Mouse (Mus musculus): ENCODE data around the gene 4930544G11Rik. TPM values are rescaled to one million over a fixed set of nuclear protein-coding genes. Genes with fewer than 3 reads are reported as not detected.
A peak's percentile ranks its signal among the peaks of the same experiment; 100 is the strongest.

4930544G11Rik gene
- polyA plus RNA-seq (2015; fragmentation: Nextera tagmentation; extraction: Ambion mirVana), result not detected in 2 replicates

GRCm38 (mm10) chr6:65952309-65952708 lies at the start of gene 4930544G11Rik:
4930544G11Rik (plus strand) TSS chr6:65952609.
- Histone ChIP-seq H3K27me3 (no peaks in the 10 kb centered on the region), H3K9me3 (replicated peaks) (no peaks in the 10 kb centered on the region), H3K4me3 (replicated peaks) (no peak within 1 kb of the TSS), H3K9ac (no peak within 1 kb of the TSS), H3K4me1 (no peaks in the 10 kb centered on the region), H3K36me3 (no peaks in the 10 kb centered on the region), H3K27ac (no peak within 1 kb of the TSS), H3K4me2 (no peak within 1 kb of the TSS)
- WGBS, result 95% methylated on average over 10 of the region's 10 CpGs
- ATAC-seq (replicated peaks; ENCODE audit: low FRiP score), result no peak

GRCm38 (mm10) chr6:65906657-65907182 lies 45.7 kb upstream of the 4930544G11Rik start:
- H3K27me3 ChIP-seq, result no peaks in the 10 kb centered on the region
- H3K9ac ChIP-seq, result no peak overlapping the region
- WGBS, result 39% methylated on average over 2 of the region's 2 CpGs
- no peaks in the 10 kb centered on the region for H3K4me1 ChIP-seq
- no peak overlapping the region for H3K4me3 ChIP-seq (replicated peaks)
- peak; percentile 89 for ATAC-seq (replicated peaks; ENCODE audit: low FRiP score)
- no peak overlapping the region for H3K4me2 ChIP-seq
- H3K27ac ChIP-seq, result peak overlapping the region; percentile 27; the same call in 1 of the 2 replicates
- peaks cover 31% of the 10 kb centered on the region for H3K36me3 ChIP-seq
- H3K9me3 ChIP-seq (replicated peaks), result no peaks in the 10 kb centered on the region

GRCm38 (mm10) chr6:65915421-65915820 lies 37.0 kb upstream of the 4930544G11Rik start:
- Histone ChIP-seq H3K4me2 (no peak overlapping the region), H3K9me3 (replicated peaks) (no peaks in the 10 kb centered on the region), H3K27ac (no peak overlapping the region), H3K27me3 (no peaks in the 10 kb centered on the region), H3K36me3 (peaks cover 6% of the 10 kb centered on the region; the same call in 1 of the 2 replicates), H3K4me1 (no peaks in the 10 kb centered on the region), H3K4me3 (replicated peaks) (no peak overlapping the region), H3K9ac (no peak overlapping the region)
- WGBS, result 84% methylated on average over 5 of the region's 5 CpGs
- ATAC-seq (replicated peaks; ENCODE audit: low FRiP score), result no peak

DNA sequence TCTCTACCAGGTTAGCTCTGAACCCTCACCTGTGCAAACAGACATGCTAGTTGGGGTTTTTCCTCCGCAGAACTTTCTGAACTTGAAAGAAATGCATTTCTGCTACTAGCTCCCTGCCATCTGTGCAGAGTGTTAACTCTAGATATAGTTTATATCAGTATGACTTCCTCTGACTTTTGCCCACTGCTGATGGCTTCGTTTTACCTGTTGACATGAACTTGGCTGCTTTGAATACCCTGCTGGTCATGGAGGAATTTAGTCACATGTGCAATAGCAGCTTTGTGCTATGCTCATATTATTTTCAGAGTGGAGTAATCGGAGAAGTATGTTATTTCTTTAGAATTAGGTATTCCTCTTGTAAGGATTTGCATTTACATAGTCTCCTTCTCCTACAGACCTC lies 30.7 kb upstream of the 4930544G11Rik start:
- no peak for ATAC-seq (replicated peaks; ENCODE audit: low FRiP score)
- WGBS, result 86% methylated on average over 3 of the region's 3 CpGs

GRCm38 (mm10) chr6:65923501-65924084 lies 28.8 kb upstream of the 4930544G11Rik start:
- Histone ChIP-seq H3K9me3 (replicated peaks) (no peaks in the 10 kb centered on the region), H3K4me1 (peaks cover 3% of the 10 kb centered on the region; the same call in 1 of the 2 replicates), H3K27ac (no peak overlapping the region), H3K9ac (no peak overlapping the region), H3K4me3 (replicated peaks) (no peak overlapping the region), H3K36me3 (no peaks in the 10 kb centered on the region), H3K27me3 (no peaks in the 10 kb centered on the region), H3K4me2 (no peak overlapping the region)
- no peak for ATAC-seq (replicated peaks; ENCODE audit: low FRiP score)
- 24% methylated on average over 4 of the region's 4 CpGs for WGBS

More for the DNA sequence above, 30.7 kb upstream of the 4930544G11Rik start:
- Histone ChIP-seq H3K4me1 (peaks cover 3% of the 10 kb centered on the region; the same call in 1 of the 2 replicates), H3K27me3 (no peaks in the 10 kb centered on the region), H3K9ac (no peak overlapping the region), H3K9me3 (replicated peaks) (no peaks in the 10 kb centered on the region), H3K4me3 (replicated peaks) (no peak overlapping the region), H3K4me2 (no peak overlapping the region), H3K36me3 (no peaks in the 10 kb centered on the region), H3K27ac (no peak overlapping the region)

- no peak for ATAC-seq (replicated peaks; ENCODE audit: low FRiP score)
- no peak overlapping the region for H3K4me2 ChIP-seq
- H3K4me3 ChIP-seq (replicated peaks), result no peak overlapping the region
- no peaks in the 10 kb centered on the region for H3K27me3 ChIP-seq
- peaks cover 3% of the 10 kb centered on the region; the same call in 1 of the 2 replicates for H3K4me1 ChIP-seq
- H3K9me3 ChIP-seq (replicated peaks), result no peaks in the 10 kb centered on the region
- peaks cover 5% of the 10 kb centered on the region; the same call in 1 of the 2 replicates for H3K36me3 ChIP-seq
- no peak overlapping the region for H3K27ac ChIP-seq
- WGBS, result 77% methylated on average over 3 of the region's 3 CpGs
- no peak overlapping the region for H3K9ac ChIP-seq
These were observed 26.6 kb upstream of the 4930544G11Rik start for GRCm38 (mm10) chr6:65925737-65926333.

DNA sequence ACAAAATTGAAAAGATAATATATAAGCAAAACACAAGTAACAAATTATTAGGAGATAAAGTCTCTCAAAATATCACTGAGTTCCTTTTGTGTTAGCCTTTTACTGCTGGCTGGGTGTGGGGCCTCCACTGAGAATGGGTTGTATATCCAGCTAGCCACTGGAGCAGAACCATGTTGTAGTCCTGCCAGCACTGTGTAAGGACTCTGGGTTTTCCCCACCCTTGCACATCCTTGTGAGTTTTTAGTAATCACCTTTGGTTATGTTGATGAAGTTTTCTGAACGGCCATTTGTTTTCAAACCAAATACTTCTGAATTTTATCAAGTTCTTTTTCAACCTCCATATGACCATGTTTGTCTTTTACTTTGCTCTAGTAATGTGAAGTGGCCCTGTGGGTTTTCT lies 21.9 kb upstream of the 4930544G11Rik start:
- Histone ChIP-seq H3K9me3 (replicated peaks) (no peaks in the 10 kb centered on the region), H3K36me3 (peaks cover 11% of the 10 kb centered on the region; the same call in 1 of the 2 replicates), H3K4me3 (replicated peaks) (no peak overlapping the region), H3K27ac (no peak overlapping the region), H3K27me3 (no peaks in the 10 kb centered on the region), H3K4me2 (no peak overlapping the region), H3K9ac (no peak overlapping the region), H3K4me1 (no peaks in the 10 kb centered on the region)
- WGBS, result 86% methylated on average over 1 of the region's 1 CpGs
- no peak for ATAC-seq (replicated peaks; ENCODE audit: low FRiP score)

GRCm38 (mm10) chr6:65932776-65933175 lies 19.6 kb upstream of the 4930544G11Rik start:
- Histone ChIP-seq H3K27me3 (no peaks in the 10 kb centered on the region), H3K4me1 (no peaks in the 10 kb centered on the region), H3K4me3 (replicated peaks) (no peak overlapping the region), H3K4me2 (no peak overlapping the region), H3K9ac (no peak overlapping the region), H3K36me3 (peaks cover 15% of the 10 kb centered on the region; the same call in 1 of the 2 replicates), H3K27ac (no peak overlapping the region), H3K9me3 (replicated peaks) (no peaks in the 10 kb centered on the region)
- no peak for ATAC-seq (replicated peaks; ENCODE audit: low FRiP score)
- 71% methylated on average over 1 of the region's 1 CpGs for WGBS

DNA sequence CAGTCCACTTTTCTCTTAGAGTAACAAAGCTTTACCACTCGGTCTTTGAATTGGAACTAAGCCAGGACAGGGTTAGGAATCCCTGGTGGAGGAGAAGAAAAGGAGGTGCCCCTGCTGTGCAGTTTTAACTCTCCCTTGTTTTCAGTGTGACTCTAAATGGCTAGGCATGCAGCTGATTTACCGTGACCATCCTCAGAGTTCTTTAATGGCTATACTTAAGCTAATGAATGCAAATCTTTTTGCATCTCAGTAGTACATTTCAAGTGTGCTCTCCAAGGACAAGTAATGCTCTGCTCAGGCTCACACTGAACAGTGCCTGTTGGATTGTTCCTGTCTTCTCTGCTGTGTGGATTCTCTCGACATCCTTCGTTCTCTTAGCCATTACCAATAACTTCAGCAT lies 19.2 kb upstream of the 4930544G11Rik start:
- Histone ChIP-seq H3K4me1 (no peaks in the 10 kb centered on the region), H3K4me3 (replicated peaks) (no peak overlapping the region), H3K27ac (no peak overlapping the region), H3K36me3 (peaks cover 15% of the 10 kb centered on the region; the same call in 1 of the 2 replicates), H3K4me2 (no peak overlapping the region), H3K9ac (no peak overlapping the region), H3K9me3 (replicated peaks) (no peaks in the 10 kb centered on the region), H3K27me3 (no peaks in the 10 kb centered on the region)
- ATAC-seq (replicated peaks; ENCODE audit: low FRiP score), result no peak
- WGBS, result 59% methylated on average over 4 of the region's 4 CpGs

DNA sequence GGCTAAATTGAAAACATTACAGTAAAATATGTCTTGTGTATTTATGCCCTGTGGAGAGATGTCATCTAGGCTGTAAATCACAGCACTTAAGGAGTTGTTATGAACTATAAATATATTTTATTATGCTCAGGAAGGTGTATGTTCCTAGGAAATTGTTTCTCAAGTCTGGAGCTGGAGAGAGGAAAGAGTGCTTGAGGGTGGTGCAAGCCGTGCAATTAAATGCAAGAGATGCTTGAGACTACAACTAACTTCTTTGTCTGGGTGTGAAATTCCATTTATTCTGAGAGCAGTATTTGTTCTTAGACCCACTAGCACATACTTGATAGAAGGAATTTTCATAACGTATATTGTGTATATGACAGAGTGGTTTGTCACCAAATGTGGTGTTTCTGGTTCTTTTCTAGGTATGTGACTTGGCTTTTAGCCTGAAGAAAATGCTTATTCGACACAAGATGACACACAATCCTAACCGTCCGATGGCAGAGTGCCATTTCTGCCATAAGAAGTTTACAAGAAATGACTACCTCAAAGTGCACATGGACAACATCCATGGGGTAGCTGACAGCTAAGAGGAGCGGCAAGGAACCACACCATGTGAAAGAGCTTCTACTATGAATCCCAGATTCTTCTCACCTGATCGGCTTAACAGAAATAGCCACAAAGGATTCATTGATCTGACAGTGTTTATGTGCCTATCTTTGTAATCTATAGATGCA lies 16.7 kb upstream of the 4930544G11Rik start:
- Histone ChIP-seq H3K27ac (no peak overlapping the region), H3K4me3 (replicated peaks) (no peak overlapping the region), H3K27me3 (no peaks in the 10 kb centered on the region), H3K4me2 (no peak overlapping the region), H3K9me3 (replicated peaks) (no peaks in the 10 kb centered on the region), H3K9ac (no peak overlapping the region), H3K36me3 (peaks cover 10% of the 10 kb centered on the region; the same call in 1 of the 2 replicates), H3K4me1 (no peaks in the 10 kb centered on the region)
- WGBS, result 82% methylated on average over 7 of the region's 7 CpGs
- no peak for ATAC-seq (replicated peaks; ENCODE audit: low FRiP score)

DNA sequence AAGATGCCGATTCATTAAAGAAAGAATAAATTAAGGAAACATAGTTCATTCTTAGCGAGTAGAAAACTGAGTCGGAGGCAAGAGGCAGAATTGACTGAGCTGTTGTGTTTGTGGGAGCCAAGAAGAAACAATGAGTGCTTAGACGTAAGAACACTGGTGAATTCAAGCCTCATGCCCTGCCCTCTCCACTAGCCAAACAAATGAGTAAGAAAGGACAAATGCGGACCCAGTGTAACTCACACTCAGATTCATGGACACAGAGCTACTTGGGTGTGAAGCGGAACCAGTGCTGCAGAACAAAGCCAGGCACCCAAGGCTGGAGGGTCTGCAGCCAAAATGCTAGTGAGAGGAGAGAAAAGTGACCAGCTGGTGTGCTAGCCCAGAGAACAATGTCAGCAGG lies 1.9 kb upstream of the 4930544G11Rik start:
- Histone ChIP-seq H3K4me1 (no peaks in the 10 kb centered on the region), H3K36me3 (no peaks in the 10 kb centered on the region), H3K27me3 (no peaks in the 10 kb centered on the region), H3K4me3 (replicated peaks) (no peak overlapping the region), H3K9me3 (replicated peaks) (no peaks in the 10 kb centered on the region), H3K9ac (no peak overlapping the region), H3K27ac (no peak overlapping the region), H3K4me2 (no peak overlapping the region)
- ATAC-seq (replicated peaks; ENCODE audit: low FRiP score), result no peak
- 73% methylated on average over 6 of the region's 6 CpGs for WGBS
